Mouse (Mus musculus) lung, postnatal 0 days (tissue): ENCODE data around the gene Ick.

Experiments used
- CTCF ChIP-seq: IDR thresholded peaks from 2 replicates; pipeline ENCODE4 v1.5.1; 2016; ENCODE audit warnings: antibody characterized with exemption, mild to moderate bottlenecking
- EP300 ChIP-seq: IDR thresholded peaks from 2 replicates; pipeline ENCODE4 v1.6.1; 2016; ENCODE audit warnings: antibody characterized with exemption, mild to moderate bottlenecking, control low read depth

DNA sequence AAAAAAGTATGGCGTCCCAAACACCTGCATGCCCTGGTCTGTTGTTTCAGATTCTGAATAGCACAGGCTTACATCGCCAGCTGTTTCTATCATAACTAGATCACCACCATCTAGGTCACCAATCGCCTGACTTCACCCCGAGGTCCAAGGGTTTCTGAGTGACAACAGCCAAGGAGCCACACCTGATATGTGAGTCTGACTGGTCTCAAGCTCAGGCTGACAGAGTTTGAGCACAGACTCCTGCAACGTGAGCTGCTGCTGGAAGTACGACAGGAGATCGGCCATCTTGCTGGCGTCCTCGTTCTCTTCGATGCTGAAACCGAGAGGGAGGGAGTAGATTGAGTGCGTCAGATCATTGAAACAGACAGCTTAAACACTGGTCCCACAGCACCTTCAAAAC lies 13.3 kb upstream of the Ick start:
- no peak for TF ChIP-seq CTCF
- TF ChIP-seq EP300, result no peak
